ENCODE assay signal across 32 mouse cellular contexts in the genomic region with DNA sequence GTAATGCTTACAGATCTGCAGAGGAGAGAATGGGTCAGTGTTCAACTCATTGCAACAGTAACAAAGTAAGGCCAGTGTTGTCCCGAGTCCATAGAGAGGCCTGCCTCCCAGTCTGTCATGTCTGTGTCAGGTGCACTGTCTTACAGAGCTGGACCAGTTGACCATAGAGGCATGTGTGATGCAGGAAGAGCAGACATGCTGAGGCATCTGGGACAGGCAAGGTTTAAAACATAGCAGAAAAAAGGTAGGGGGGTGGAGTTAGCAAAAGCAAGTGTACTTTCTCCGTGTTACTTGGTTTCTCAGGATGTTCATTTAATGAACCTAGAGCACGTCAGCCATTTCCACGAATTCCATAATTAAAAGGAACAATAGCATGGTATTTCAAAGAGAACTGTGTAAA.
"Had no signal": no experiment of that assay in that cellular context is flagged by ENCODE, and none has a peak within 500 bp of the region (broad histone marks: within the 10 kb centered on the region; RNA-seq: fewer than 3 reads in every experiment).

No protein-coding gene starts in this region.

- DNase-seq: left cerebral cortex, postnatal 4 days; liver; liver, embryonic 13.5 days; liver, postnatal 0 days; lung, adult 18-20 months; lung, adult 2 months; lung, embryonic 14.5 days; lung, postnatal 10 days; lung, postnatal 14 days; lung, postnatal 36 days; lung, postnatal 4 days; midbrain, embryonic 14.5 days had no signal

- H3K27ac ChIP-seq: left cerebral cortex, adult 2 months; limb, embryonic 10.5 days; limb, embryonic 12.5 days; limb, embryonic 13.5 days; limb, embryonic 15.5 days; liver, embryonic 12.5 days; liver, embryonic 13.5 days; liver, embryonic 14.5 days; liver, embryonic 15.5 days; lung, embryonic 15.5 days; macrophage; midbrain, embryonic 10.5 days; midbrain, embryonic 12.5 days; midbrain, embryonic 13.5 days; midbrain, embryonic 15.5 days; neural tube, embryonic 12.5 days had no signal

- H3K9ac ChIP-seq: limb, embryonic 12.5 days; limb, embryonic 13.5 days; limb, embryonic 15.5 days; liver, embryonic 12.5 days; liver, embryonic 13.5 days; liver, embryonic 14.5 days; liver, embryonic 15.5 days; liver, postnatal 0 days; lung, embryonic 14.5 days; lung, embryonic 15.5 days; midbrain, embryonic 12.5 days; midbrain, embryonic 13.5 days; midbrain, embryonic 15.5 days; neural tube, embryonic 12.5 days had no signal

- ATAC-seq: liver, embryonic 12.5 days; liver, postnatal 0 days; lung, postnatal 0 days; midbrain, embryonic 13.5 days; midbrain, embryonic 15.5 days; midbrain, embryonic 16.5 days had no signal

- H3K36me3 ChIP-seq: limb, embryonic 10.5 days; limb, embryonic 12.5 days; limb, embryonic 13.5 days; limb, embryonic 15.5 days; liver, embryonic 12.5 days; liver, embryonic 13.5 days; liver, embryonic 15.5 days; lung, embryonic 15.5 days; midbrain, embryonic 10.5 days; midbrain, embryonic 12.5 days; midbrain, embryonic 13.5 days; midbrain, embryonic 15.5 days; neural tube, embryonic 12.5 days had no signal

- H3K4me2 ChIP-seq: limb, embryonic 12.5 days; limb, embryonic 13.5 days; limb, embryonic 15.5 days; liver, embryonic 11.5 days; liver, embryonic 12.5 days; liver, embryonic 13.5 days; liver, embryonic 15.5 days; lung, embryonic 14.5 days; lung, embryonic 15.5 days; midbrain, embryonic 12.5 days; midbrain, embryonic 13.5 days; midbrain, embryonic 15.5 days; neural tube, embryonic 12.5 days had no signal

- H3K9me3 ChIP-seq: limb, embryonic 10.5 days; limb, embryonic 12.5 days; limb, embryonic 13.5 days; limb, embryonic 15.5 days; liver, embryonic 12.5 days; liver, embryonic 13.5 days; liver, embryonic 15.5 days; lung, embryonic 15.5 days; megakaryocyte, embryonic 14.5 days; midbrain, embryonic 10.5 days; midbrain, embryonic 12.5 days; midbrain, embryonic 13.5 days; midbrain, embryonic 15.5 days; neural tube, embryonic 12.5 days had no signal

- H3K4me1 ChIP-seq: limb, embryonic 10.5 days; limb, embryonic 12.5 days; limb, embryonic 13.5 days; limb, embryonic 15.5 days; liver, embryonic 12.5 days; liver, embryonic 13.5 days; liver, embryonic 15.5 days; lung, embryonic 15.5 days; midbrain, embryonic 10.5 days; midbrain, embryonic 12.5 days; midbrain, embryonic 13.5 days; midbrain, embryonic 15.5 days; neural tube, embryonic 12.5 days had no signal

- H3K27me3 ChIP-seq: limb, embryonic 12.5 days; limb, embryonic 13.5 days; limb, embryonic 15.5 days; liver, embryonic 12.5 days; liver, embryonic 13.5 days; liver, embryonic 15.5 days; lung, embryonic 15.5 days; megakaryocyte, embryonic 14.5 days; midbrain, embryonic 12.5 days; midbrain, embryonic 13.5 days; midbrain, embryonic 15.5 days; neural tube, embryonic 12.5 days had no signal

- H3K4me3 ChIP-seq: left cerebral cortex, adult 2 months; limb, embryonic 10.5 days; limb, embryonic 12.5 days; limb, embryonic 13.5 days; limb, embryonic 15.5 days; liver, embryonic 12.5 days; liver, embryonic 13.5 days; liver, embryonic 15.5 days; lung, embryonic 15.5 days; megakaryocyte, embryonic 14.5 days; midbrain, embryonic 10.5 days; midbrain, embryonic 12.5 days; midbrain, embryonic 13.5 days; midbrain, embryonic 15.5 days; myocyte; neural tube, embryonic 12.5 days had no signal
